Mouse (Mus musculus) sigmoid colon, adult 10 weeks (tissue): ENCODE measurements around the gene CT030661.1. TPM values are rescaled to one million over a fixed set of nuclear protein-coding genes. Genes with fewer than 3 reads are reported as not detected.

Experiments
- polyA plus RNA-seq: library from polyadenylated mRNA; stranded (reverse); fragments of 350-450 nt; fragmentation: Illumina TruSeq; extraction: RNeasy Lipid Tissue Mini Kit (QIAGEN cat#74804); gene quantifications from one replicate; pipeline ENCODE4 v1.2.3, GENCODE M21; 2014; ENCODE audit warnings: low read depth, low replicate concordance

The CT030661.1 gene
- polyA plus RNA-seq: 129 TPM

DNA sequence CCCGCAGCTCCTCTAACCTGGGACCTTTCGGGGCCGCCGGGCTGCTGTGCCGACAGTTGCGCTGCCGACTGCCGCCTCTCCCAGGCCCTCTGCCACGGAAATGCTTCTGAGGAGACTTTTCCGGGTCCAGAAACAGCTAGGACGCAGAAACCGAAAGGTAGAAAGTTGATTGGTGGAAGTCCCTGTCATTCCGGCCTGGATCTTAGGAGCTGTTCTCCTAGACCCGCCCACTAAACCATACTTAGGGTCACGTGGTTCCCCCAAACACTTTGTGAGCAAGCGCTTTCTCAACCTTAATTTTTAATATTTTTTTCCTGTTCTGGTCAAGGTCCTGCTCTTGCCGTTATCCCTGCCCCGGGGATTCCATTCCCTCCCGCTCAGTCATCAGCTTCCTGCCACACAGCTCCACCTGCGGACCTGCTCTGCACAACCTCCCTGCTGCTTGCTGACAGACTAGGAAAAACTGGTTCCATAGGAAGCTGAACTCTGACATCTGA lies at the start of gene CT030661.1:
CT030661.1 (minus strand) TSS at position 108 of the 497 bp plus-strand sequence.

DNA sequence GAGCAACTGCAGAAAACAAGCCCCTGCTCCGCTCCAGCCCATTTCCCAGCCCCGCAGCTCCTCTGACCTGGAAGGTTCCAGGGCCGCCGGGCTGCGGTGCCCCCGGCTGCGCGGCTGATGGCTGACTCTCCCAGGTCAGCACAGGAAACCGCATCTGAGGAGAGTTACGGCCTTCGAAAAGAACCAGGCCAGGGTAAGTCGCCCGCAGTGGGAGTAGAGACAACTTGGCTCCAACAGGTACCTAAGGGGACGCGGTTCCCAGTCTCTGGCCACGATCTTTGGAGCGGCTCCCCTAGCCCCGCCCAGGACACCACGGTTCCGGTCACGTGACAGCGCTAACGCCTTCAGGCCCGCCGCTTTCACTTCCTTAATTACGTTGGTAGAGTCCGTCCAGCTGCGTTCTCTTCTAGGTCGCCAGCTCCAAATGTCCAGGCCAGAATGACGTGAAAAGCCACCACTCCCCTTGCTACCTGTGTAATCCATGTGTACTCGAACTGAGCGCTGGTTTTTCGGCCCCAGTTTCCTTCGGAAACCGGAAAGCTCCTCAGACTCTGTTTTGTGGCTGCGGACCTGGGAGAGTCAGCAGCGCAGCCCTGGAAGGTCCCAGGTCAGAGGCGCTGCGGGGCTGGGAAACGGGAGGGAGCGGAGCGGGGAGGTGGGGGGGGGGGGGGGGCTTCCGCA lies 46.6 kb upstream of the CT030661.1 start, which contains the start of the genes Zfp944 and Zfp758:
Zfp944 (minus strand) TSS at position 300 of the 681 bp plus-strand sequence.
Zfp758 (plus strand) TSS at position 353 of the 681 bp plus-strand sequence.

Other genes with a start within 250 kb of the CT030661.1 start
- gene Zfp947, start 148.6 kb downstream of the CT030661.1 start, polyA plus RNA-seq: 19.8 TPM
- 48.9 TPM for gene Zfp994, start 89.2 kb downstream of the CT030661.1 start, polyA plus RNA-seq
- 79.5 TPM for gene Zfp944, start 46.6 kb upstream of the CT030661.1 start, polyA plus RNA-seq
- 82.5 TPM for gene Zfp758, start 46.6 kb upstream of the CT030661.1 start, polyA plus RNA-seq
- 207 TPM for gene Zfp946, start 109.4 kb upstream of the CT030661.1 start, polyA plus RNA-seq